Mouse (Mus musculus): ENCODE measurements around the gene Ehd4.

Gene Ehd4

GRCm38 (mm10) chr2:120106397-120106973 is 47.9 kb downstream of the Ehd4 start:
- DNase-seq, result no peak

DNA sequence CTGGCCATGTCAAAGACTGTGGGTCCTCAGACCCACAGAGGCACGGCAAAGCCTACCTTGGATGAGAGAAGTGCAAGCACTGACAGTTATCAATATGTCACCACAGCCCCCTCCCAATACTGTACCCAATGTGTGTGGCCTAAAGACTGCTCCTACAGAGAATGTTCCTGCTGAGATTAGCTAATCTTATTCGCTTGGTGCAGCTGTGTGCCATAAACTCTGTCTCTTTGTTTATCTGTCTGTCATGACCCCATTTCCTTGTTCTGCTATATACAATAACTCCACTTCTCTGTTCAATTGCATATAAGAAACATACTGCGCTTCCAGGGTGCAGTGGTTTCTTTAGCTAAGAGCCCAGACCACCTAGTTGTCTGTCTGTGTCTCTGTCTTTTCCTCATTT is 48.5 kb downstream of the Ehd4 start:
- no peak for DNase-seq

DNA sequence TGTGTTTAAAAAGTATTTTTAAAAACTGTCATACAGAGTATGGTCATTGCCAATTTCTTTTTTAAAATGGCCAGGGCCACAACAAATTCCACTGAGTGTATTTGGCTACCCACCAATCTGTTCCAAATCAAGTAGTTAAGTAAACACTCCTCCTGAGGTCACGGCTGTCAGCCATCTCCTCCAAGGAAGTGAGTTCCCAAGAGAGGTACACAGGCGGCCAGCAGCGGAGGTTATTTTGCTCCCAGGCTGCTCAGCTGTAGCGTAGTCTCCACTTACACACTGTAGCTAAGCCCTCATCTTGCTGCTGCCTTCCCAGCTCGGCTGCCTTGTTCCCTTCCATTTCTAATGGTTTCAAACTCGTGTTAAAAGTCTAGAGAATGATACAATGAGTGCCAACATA is 51.5 kb downstream of the Ehd4 start:
- DNase-seq, result no peak

GRCm38 (mm10) chr2:120102450-120102849 is 52.0 kb downstream of the Ehd4 start:
- DNase-seq, result no peak

GRCm38 (mm10) chr2:120101961-120102360 is 52.4 kb downstream of the Ehd4 start:
- DNase-seq, result no peak

GRCm38 (mm10) chr2:120099886-120100285 is 54.5 kb downstream of the Ehd4 start:
- no peak for DNase-seq

GRCm38 (mm10) chr2:120099263-120099662 is 55.1 kb downstream of the Ehd4 start:
- DNase-seq, result no peak

GRCm38 (mm10) chr2:120098781-120099202 is 55.6 kb downstream of the Ehd4 start:
- DNase-seq, result no peak

GRCm38 (mm10) chr2:120097868-120098267 is 56.5 kb downstream of the Ehd4 start:
- DNase-seq, result no peak

- no peak for DNase-seq
These were observed 57.7 kb downstream of the Ehd4 start for GRCm38 (mm10) chr2:120096711-120097110.

GRCm38 (mm10) chr2:120096191-120096590 is 58.2 kb downstream of the Ehd4 start:
- no peak for DNase-seq

- no peak for DNase-seq
These were observed 59.2 kb downstream of the Ehd4 start for GRCm38 (mm10) chr2:120095171-120095570.

DNA sequence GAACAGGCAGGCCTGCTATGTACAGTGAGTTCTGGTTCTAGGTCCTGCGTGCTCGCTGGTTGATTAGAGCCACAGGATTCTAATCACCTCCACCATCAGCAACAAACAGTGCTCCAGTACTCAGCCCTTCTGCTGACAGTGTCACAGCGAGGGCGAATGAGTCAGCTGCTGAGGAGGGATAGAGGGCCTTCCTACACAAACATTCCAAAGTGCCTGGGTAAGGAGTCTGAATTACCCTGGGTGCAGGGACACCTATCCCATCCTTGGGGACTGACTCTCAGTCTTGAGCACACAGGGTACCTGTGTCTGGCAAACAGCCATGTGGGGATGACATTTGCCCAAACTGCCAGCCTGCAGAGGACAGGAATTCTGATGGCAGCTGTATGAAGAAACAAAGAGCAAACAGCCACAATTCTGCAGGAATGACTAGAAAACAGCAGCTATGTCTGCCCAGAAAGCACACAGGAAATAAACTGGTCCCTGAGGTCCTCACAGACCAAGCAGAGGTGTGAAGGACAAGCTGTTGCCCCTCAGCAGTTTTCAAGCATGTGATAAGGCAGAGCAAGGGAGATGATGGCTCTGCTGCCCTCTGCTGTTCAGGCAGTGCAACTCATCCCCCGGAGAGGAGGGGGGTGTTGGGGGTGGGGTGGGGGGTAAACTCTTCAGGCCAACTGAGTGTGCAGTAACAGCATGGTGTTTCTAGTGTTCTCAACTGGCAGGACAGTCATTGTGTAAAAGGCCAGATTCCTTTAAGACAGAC is 60.6 kb downstream of the Ehd4 start:
- DNase-seq, result peak; percentile 49 to 55

- DNase-seq, result no peak
These were observed 63.4 kb downstream of the Ehd4 start for GRCm38 (mm10) chr2:120090979-120091378.

GRCm38 (mm10) chr2:120087897-120088296 is 66.5 kb downstream of the Ehd4 start:
- DNase-seq, result no peak

DNA sequence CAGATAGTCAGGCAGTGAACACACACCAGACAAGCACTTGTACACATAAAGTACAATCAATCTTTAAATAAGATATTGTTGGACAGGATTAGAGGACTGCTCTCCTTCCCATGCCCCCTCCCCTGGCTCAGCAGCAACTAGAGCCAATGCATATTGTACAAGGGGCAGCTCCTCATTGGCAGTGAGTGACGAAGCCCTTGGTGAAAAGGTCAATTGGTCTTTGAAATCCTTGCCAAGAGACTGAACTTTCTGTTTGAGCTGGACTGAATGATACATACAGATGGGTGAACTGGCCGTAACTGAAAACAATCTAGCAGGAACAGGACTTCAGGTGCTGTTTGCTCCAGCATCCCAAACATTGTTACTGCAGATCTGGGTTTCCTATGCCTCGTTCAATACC is 67.0 kb downstream of the Ehd4 start:
- no peak for DNase-seq

- no peak for DNase-seq
These were observed 68.4 kb downstream of the Ehd4 start for GRCm38 (mm10) chr2:120086038-120086437.

DNA sequence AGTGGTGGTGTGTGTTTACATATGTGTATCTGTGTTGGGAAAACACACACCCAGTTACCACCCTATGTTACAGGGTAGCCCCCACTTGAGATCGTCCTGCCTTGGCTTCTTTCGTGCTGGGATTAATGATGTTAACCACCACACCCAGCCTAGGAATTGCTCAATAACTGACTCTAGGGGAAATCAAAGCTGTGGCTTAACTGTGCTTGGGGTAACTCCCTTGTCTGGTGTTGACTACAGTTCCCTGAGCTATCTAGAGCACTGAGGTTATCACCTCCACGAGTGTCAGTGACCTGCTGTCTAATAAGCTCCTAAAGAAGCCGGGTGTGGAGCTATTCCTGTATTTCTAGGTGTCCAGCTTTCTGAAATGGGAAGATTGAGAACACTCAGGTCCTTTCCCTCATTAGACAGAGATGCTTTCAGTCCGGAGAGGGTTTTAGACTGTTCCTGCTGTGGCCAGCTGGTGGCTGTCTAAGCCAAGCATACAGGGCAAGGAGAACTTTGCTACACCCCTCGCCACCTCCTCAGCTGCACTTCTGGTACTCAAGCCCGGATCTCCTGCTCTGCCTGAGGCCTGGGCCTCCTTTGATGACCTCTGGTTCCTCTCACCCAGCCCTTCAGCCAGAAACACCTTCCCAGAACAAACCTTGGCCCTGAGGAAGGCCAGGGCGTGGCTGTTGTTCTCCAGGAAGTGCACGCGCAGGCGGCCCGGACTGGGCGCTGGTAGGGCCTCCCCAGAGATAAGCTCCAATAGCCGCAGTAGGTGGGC is 69.6 kb downstream of the Ehd4 start:
- DNase-seq, result no peak

GRCm38 (mm10) chr2:120082416-120082815 is 72.0 kb downstream of the Ehd4 start:
- DNase-seq, result no peak

- peak; percentile 44 to 55 for DNase-seq
These were observed 78.2 kb downstream of the Ehd4 start for GRCm38 (mm10) chr2:120076076-120076705.

GRCm38 (mm10) chr2:120074096-120074495 is 80.3 kb downstream of the Ehd4 start:
- DNase-seq, result no peak

GRCm38 (mm10) chr2:120069466-120069990 is 84.9 kb downstream of the Ehd4 start:
- no peak for DNase-seq

Measured in thymus, postnatal 36 days (tissue).